23 mouse cellular contexts compared by ENCODE assay signal in the genomic region with DNA sequence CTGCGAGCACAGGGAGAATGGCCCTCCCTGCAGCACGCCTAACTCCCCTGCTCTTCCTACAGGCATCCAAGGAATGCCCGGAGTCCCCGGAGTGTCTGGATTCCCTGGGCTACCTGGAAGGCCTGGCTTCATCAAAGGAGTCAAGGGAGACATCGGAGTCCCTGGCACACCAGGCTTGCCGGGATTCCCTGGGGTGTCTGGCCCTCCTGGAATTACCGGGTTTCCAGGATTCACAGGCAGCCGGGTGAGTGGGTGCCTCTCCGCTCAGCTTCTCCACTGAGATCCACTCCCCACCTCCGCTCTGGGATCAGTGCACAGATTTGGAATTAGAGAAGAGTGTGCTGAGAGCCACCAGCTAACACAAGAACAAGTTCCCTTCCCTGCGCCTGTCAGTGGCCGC. TPM values are rescaled to one million over a fixed set of nuclear protein-coding genes. Genes with fewer than 3 reads are reported as not detected.
DNase-seq lines count a peak whose midpoint lies in the region; ATAC-seq and TF ChIP-seq lines count a peak whose summit lies in the region.
"Had no signal": no experiment of that assay in that cellular context is flagged by ENCODE, and none has a peak within 500 bp of the region (broad histone marks: within the 10 kb centered on the region; RNA-seq: fewer than 3 reads in every experiment).

No protein-coding gene starts in this region.

- H3K9ac ChIP-seq in heart, adult 2 months (ENCODE audit: low read depth, low read length): no peak overlapping the region
- H3K9ac ChIP-seq: embryonic facial prominence, embryonic 12.5 days; heart, embryonic 15.5 days; hindbrain, embryonic 15.5 days; intestine, embryonic 15.5 days; kidney, embryonic 15.5 days; liver, postnatal 0 days; midbrain, embryonic 12.5 days; neural tube, embryonic 12.5 days had no signal

- no peak for TF ChIP-seq EP300 in heart, adult 2 months (IDR thresholded peaks at IDR 0.05; ENCODE audit: insufficient read depth, low read depth, low read length)

- no peak for TF ChIP-seq POLR2A in heart, adult 2 months (IDR thresholded peaks at IDR 0.05; ENCODE audit: insufficient read depth, low read depth, low read length)

- intact Hi-C loops in heart, adult 2 months (cut with DNase I): no loop called here
- intact Hi-C loops in left cerebral cortex, postnatal 25 days (cut with DNase I): no loop called here

- no peaks in the 10 kb centered on the region for H3K79me2 ChIP-seq in heart, adult 2 months (replicated peaks; ENCODE audit: control insufficient read depth, insufficient read depth, low read length)

- no peaks in the 10 kb centered on the region for H3K9me3 ChIP-seq in heart, embryonic 10.5 days
- H3K9me3 ChIP-seq: embryonic facial prominence, embryonic 12.5 days; heart, embryonic 15.5 days; hindbrain, embryonic 15.5 days; intestine, embryonic 15.5 days; kidney, embryonic 15.5 days; midbrain, embryonic 12.5 days; neural tube, embryonic 12.5 days had no signal

- H3K27ac ChIP-seq in heart, embryonic 10.5 days: peak overlapping the region; percentile 24; the same call in 1 of the 2 replicates
- no peak overlapping the region for H3K27ac ChIP-seq in heart, adult 2 months
- H3K27ac ChIP-seq: embryonic facial prominence, embryonic 12.5 days; gastrocnemius, adult 2 months; heart, embryonic 15.5 days; hindbrain, embryonic 15.5 days; intestine, embryonic 15.5 days; kidney, embryonic 15.5 days; midbrain, embryonic 12.5 days; neural tube, embryonic 12.5 days had no signal

- TF ChIP-seq CTCF in heart, adult 2 months (IDR thresholded peaks at IDR 0.05): no peak

- no peak overlapping the region for H3K4me3 ChIP-seq in heart, embryonic 10.5 days
- H3K4me3 ChIP-seq in heart, adult 2 months: no peak overlapping the region
- H3K4me3 ChIP-seq: embryonic facial prominence, embryonic 12.5 days; gastrocnemius, adult 2 months; heart, embryonic 15.5 days; hindbrain, embryonic 15.5 days; intestine, embryonic 15.5 days; kidney, embryonic 15.5 days; midbrain, embryonic 12.5 days; neural tube, embryonic 12.5 days had no signal

- peaks cover 9% of the 10 kb centered on the region for H3K4me1 ChIP-seq in heart, embryonic 10.5 days
- H3K4me1 ChIP-seq in heart, adult 2 months (ENCODE audit: control insufficient read depth, insufficient read depth, low read length): no peaks in the 10 kb centered on the region; the same call in 1 of the 2 replicates
- H3K4me1 ChIP-seq: embryonic facial prominence, embryonic 12.5 days; heart, embryonic 15.5 days; hindbrain, embryonic 15.5 days; intestine, embryonic 15.5 days; kidney, embryonic 15.5 days; midbrain, embryonic 12.5 days; neural tube, embryonic 12.5 days had no signal

- peaks cover 98% of the 10 kb centered on the region for H3K36me3 ChIP-seq in heart, embryonic 10.5 days
- no peaks in the 10 kb centered on the region for H3K36me3 ChIP-seq in heart, adult 2 months (ENCODE audit: control insufficient read depth, insufficient read depth, low read length)
- H3K36me3 ChIP-seq: hindbrain, embryonic 15.5 days; midbrain, embryonic 12.5 days had no signal

- no peak for DNase-seq in heart, embryonic 10.5 days (ENCODE audit: low spot score)
- DNase-seq in heart, adult 2 months: no peak
- peak; percentile 82 for DNase-seq in right cerebral cortex, adult 18-20 months
- DNase-seq in right cerebral cortex, postnatal 4 days: no peak
- DNase-seq in left cerebral cortex, postnatal 25 days (ENCODE audit: low spot score in 2 of 2): peak; percentile 51 to 88
- DNase-seq in kidney, adult 18-20 months: no peak
- DNase-seq: adrenal gland, adult 8-10 months; cerebellum, adult 9-10 months; gastrocnemius, adult 2 months; heart, postnatal 4 days; kidney, postnatal 4 days; liver, postnatal 0 days; lung, postnatal 10 days; thymus, postnatal 14 days had no signal

- WGBS in heart, embryonic 10.5 days: 34% methylated on average over 12 of the region's 12 CpGs
- 79% methylated on average over 12 of the region's 12 CpGs for WGBS in heart, adult 2 months

- no peaks in the 10 kb centered on the region for H3K27me3 ChIP-seq in heart, embryonic 10.5 days (ENCODE audit: insufficient read depth, poor library complexity, severe bottlenecking)
- H3K27me3 ChIP-seq in heart, adult 2 months (ENCODE audit: control insufficient read depth, insufficient read depth, low read length): no peaks in the 10 kb centered on the region
- H3K27me3 ChIP-seq: embryonic facial prominence, embryonic 12.5 days; heart, embryonic 15.5 days; hindbrain, embryonic 15.5 days; intestine, embryonic 15.5 days; kidney, embryonic 15.5 days; midbrain, embryonic 12.5 days; neural tube, embryonic 12.5 days had no signal

- ATAC-seq in CD4-positive, CD25-positive, alpha-beta regulatory T cell, adult 4 months: no peak
- ATAC-seq: forebrain, embryonic 14.5 days; intestine, embryonic 15.5 days; liver, postnatal 0 days had no signal

RNA-seq across cellular contexts. Expression of a gene that starts 40.6 kb away (rescaled TPM):
- 11.2 and 21.9 TPM in 2 replicates for polyA plus RNA-seq in heart, embryonic 10.5 days (2016; fragmentation: Nextera tagmentation; extraction: Ambion mirVana)
- total RNA-seq in heart, adult 2 months (2021): 10 to 100 TPM; 17.8 to 27.4 TPM
- polyA plus RNA-seq in heart, adult 2 months (2012; rRNA removed): 40.9 and 46.8 TPM in 2 replicates
- total RNA-seq in left cerebral cortex, postnatal 25 days (2021): under 1 TPM in 1 of 2 experiments, not detected in 1; 0.62 TPM
- 10 to 100 TPM; 12.0 to 12.8 TPM for polyA plus RNA-seq in CD4-positive, CD25-positive, alpha-beta regulatory T cell, adult 4 months (2017; shearing (Covaris generic))

RNA-seq across cellular contexts. Expression of a gene that starts 59.4 kb away (rescaled TPM):
- polyA plus RNA-seq in heart, embryonic 10.5 days (2016; fragmentation: Nextera tagmentation; extraction: Ambion mirVana): 86.1 and 92.1 TPM in 2 replicates
- total RNA-seq in heart, adult 2 months (2021): 10 to 100 TPM; 31.2 to 32.7 TPM
- polyA plus RNA-seq in heart, adult 2 months (2012; rRNA removed): 56.9 and 64.1 TPM in 2 replicates
- 10 to 100 TPM; 51.0 to 55.9 TPM for total RNA-seq in left cerebral cortex, postnatal 25 days (2021)
- polyA plus RNA-seq in CD4-positive, CD25-positive, alpha-beta regulatory T cell, adult 4 months (2017; shearing (Covaris generic)): 10 to 100 TPM; 56.4 to 77.8 TPM

Comparison
In these comparisons a context has a peak if more than half of its experiments do, and no peak if none do; other contexts are left out.
1. DNase-seq: peak in right cerebral cortex, adult 18-20 months (single experiment) and left cerebral cortex, postnatal 25 days (2 of 2); none in heart, embryonic 10.5 days (single experiment), heart, adult 2 months (0 of 2), right cerebral cortex, postnatal 4 days (single experiment) and kidney, adult 18-20 months (single experiment).